Mouse (Mus musculus): ENCODE measurements at regions not wholly inside any gene's neighbourhood (a gene's known extent, or its start where the extent isn't known, plus 50 kb on each side); places are given as distances from the start of the nearest gene placed in this dataset.

- Histone ChIP-seq H3K9me3 (replicated peaks; ENCODE audit: low read length) (no peaks in the 10 kb centered on the region), H3K27me3 (replicated peaks) (peaks cover 8% of the 10 kb centered on the region), H3K4me2 (ENCODE audit: insufficient read depth, low read depth, poor library complexity, severe bottlenecking) (no peak overlapping the region), H3K4me3 (replicated peaks in 1 of 3; ENCODE audit: low read depth in 2 of 3, low read length in 2 of 3, poor library complexity in 1 of 3) (no peak overlapping the region), H3K4me1 (ENCODE audit: control insufficient read depth in 1 of 2, insufficient read depth in 2 of 2) (peaks cover 0 to 9% of the 10 kb centered on the region in 2 experiments; a peak in 2 of 4 replicates), H3K36me3 (replicated peaks in 1 of 2; ENCODE audit: control insufficient read depth in 1 of 2, insufficient read depth in 1 of 2, low read length in 1 of 2) (no peaks in the 10 kb centered on the region), H3K79me2 (replicated peaks; ENCODE audit: control insufficient read depth, extremely low read depth, insufficient read depth, poor library complexity, severe bottlenecking) (no peaks in the 10 kb centered on the region), H3K9ac (ENCODE audit: insufficient read depth, low read depth) (no peak overlapping the region), H3K27ac (ENCODE audit: insufficient read depth, low read depth) (no peak overlapping the region)
- dilution Hi-C loops (cut with MboI; ENCODE audit: extremely low pct_ligation_motif_present, extremely low pct_unique_long_range_greater_than_20kb, low sequenced_read_pairs) (no loop called here), in situ Hi-C loops (cut with MboI; ENCODE audit: low pct_ligation_motif_present, low pct_unique_long_range_greater_than_20kb, low sequenced_read_pairs) (no loop called here)
- DNase-seq (ENCODE audit: extremely low read depth) = no peak
- no peak for TF ChIP-seq PAX5 (IDR thresholded peaks at IDR 0.05; ENCODE audit: low read length)
- no peak for TF ChIP-seq IRF4 (IDR thresholded peaks at IDR 0.05; ENCODE audit: low read depth, low read length)
- TF ChIP-seq MAX (IDR thresholded peaks at IDR 0.05; ENCODE audit: low read length) = no peak
- no peak for TF ChIP-seq POLR2A (IDR thresholded peaks at IDR 0.05; ENCODE audit: low read depth, low read length)
- TF ChIP-seq USF1 (IDR thresholded peaks at IDR 0.05; ENCODE audit: low read depth, low read length) = no peak
- no peak for TF ChIP-seq SIN3A (IDR thresholded peaks at IDR 0.05; ENCODE audit: low read length)
- no peak for TF ChIP-seq BHLHE40 (IDR thresholded peaks at IDR 0.05; ENCODE audit: low read depth, low read length)
- no peak for TF ChIP-seq MAFK (IDR thresholded peaks at IDR 0.05; ENCODE audit: insufficient replicate concordance, low read length)
- no peak for TF ChIP-seq NRF1 (IDR thresholded peaks at IDR 0.05; ENCODE audit: low read depth, low read length)
- TF ChIP-seq NELFE (IDR thresholded peaks at IDR 0.05; ENCODE audit: low read depth, low read length) = no peak
- no peak for TF ChIP-seq JUN (IDR thresholded peaks at IDR 0.05; ENCODE audit: insufficient read depth, low read depth, low read length)
- no peak for TF ChIP-seq GABPA (IDR thresholded peaks at IDR 0.05; ENCODE audit: insufficient replicate concordance, low read depth, low read length)
- TF ChIP-seq CTCF (conservative IDR thresholded peaks at IDR 0.05 in 1 of 2, IDR thresholded peaks at IDR 0.05 in 1 of 2; ENCODE audit: low read depth in 2 of 2, low read length in 2 of 2) = no peak
- TF ChIP-seq ZNF384 (IDR thresholded peaks at IDR 0.05; ENCODE audit: low read depth, low read length) = no peak
- no peak for TF ChIP-seq HCFC1 (IDR thresholded peaks at IDR 0.05; ENCODE audit: low read depth, low read length)
- no peak for TF ChIP-seq ZMIZ1 (IDR thresholded peaks at IDR 0.05; ENCODE audit: low read depth, low read length)
- TF ChIP-seq RCOR1 (conservative IDR thresholded peaks at IDR 0.05; ENCODE audit: low read depth, low read length) = no peak
- TF ChIP-seq MEF2A (IDR thresholded peaks at IDR 0.05; ENCODE audit: borderline replicate concordance, low read depth, low read length) = no peak
These were observed 134.2 kb upstream of the Tnp1 start for GRCm38 (mm10) chr1:73149926-73150325.

GRCm38 (mm10) chr1:73142845-73143244 lies 127.1 kb upstream of the Tnp1 start:
- Histone ChIP-seq H3K9me3 (replicated peaks; ENCODE audit: low read length) (no peaks in the 10 kb centered on the region), H3K27ac (ENCODE audit: insufficient read depth, low read depth) (no peak overlapping the region), H3K4me3 (replicated peaks in 1 of 3; ENCODE audit: low read depth in 2 of 3, low read length in 2 of 3, poor library complexity in 1 of 3) (no peak overlapping the region), H3K27me3 (replicated peaks) (peaks cover 8% of the 10 kb centered on the region), H3K4me1 (ENCODE audit: control insufficient read depth in 1 of 2, insufficient read depth in 2 of 2) (no peaks in the 10 kb centered on the region), H3K79me2 (replicated peaks; ENCODE audit: control insufficient read depth, extremely low read depth, insufficient read depth, poor library complexity, severe bottlenecking) (no peaks in the 10 kb centered on the region), H3K36me3 (replicated peaks in 1 of 2; ENCODE audit: control insufficient read depth in 1 of 2, insufficient read depth in 1 of 2, low read length in 1 of 2) (no peaks in the 10 kb centered on the region), H3K4me2 (ENCODE audit: insufficient read depth, low read depth, poor library complexity, severe bottlenecking) (no peak overlapping the region), H3K9ac (ENCODE audit: insufficient read depth, low read depth) (no peak overlapping the region)
- TF ChIP-seq MAX (IDR thresholded peaks at IDR 0.05; ENCODE audit: low read length) = no peak
- TF ChIP-seq MYC (IDR thresholded peaks at IDR 0.05; ENCODE audit: low read depth, low read length) = no peak
- no peak for TF ChIP-seq ZNF384 (IDR thresholded peaks at IDR 0.05; ENCODE audit: low read depth, low read length)
- no peak for TF ChIP-seq MAFK (IDR thresholded peaks at IDR 0.05; ENCODE audit: insufficient replicate concordance, low read length)
- TF ChIP-seq GABPA (IDR thresholded peaks at IDR 0.05; ENCODE audit: insufficient replicate concordance, low read depth, low read length) = no peak
- TF ChIP-seq BHLHE40 (IDR thresholded peaks at IDR 0.05; ENCODE audit: low read depth, low read length) = no peak
- TF ChIP-seq CHD1 (IDR thresholded peaks at IDR 0.05; ENCODE audit: low read depth, low read length) = no peak
- DNase-seq (ENCODE audit: extremely low read depth) = no peak
- dilution Hi-C loops (cut with MboI; ENCODE audit: extremely low pct_ligation_motif_present, extremely low pct_unique_long_range_greater_than_20kb, low sequenced_read_pairs) = no loop called here
- in situ Hi-C loops (cut with MboI; ENCODE audit: low pct_ligation_motif_present, low pct_unique_long_range_greater_than_20kb, low sequenced_read_pairs) = no loop called here
